Mouse (Mus musculus): ENCODE results near the gene Adpgk.
"Not testable (repeated sequence)": the region's sequence is repeated elsewhere in the genome, so short reads cannot be mapped to it uniquely, and the experiment has no call there.

DNA sequence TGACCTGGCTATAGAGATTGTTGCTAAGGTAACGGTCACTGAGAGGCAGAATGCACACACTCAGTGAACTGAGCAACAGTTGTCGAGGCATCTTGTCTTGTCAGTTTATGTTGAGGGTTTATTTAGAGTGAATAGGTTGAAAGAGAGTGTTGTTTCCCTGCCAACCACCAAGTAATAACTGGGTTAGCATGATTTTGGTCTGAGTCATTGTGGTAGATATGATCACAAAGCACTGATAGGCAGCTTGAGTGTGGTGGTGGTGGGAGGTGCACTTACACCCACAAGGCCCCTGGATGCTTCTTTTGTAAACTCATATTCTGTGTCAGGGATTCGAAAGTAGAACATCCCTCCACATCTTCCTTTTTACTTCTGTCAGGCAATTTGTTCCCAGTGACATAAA lies 69.1 kb downstream of the Adpgk start:
- TF ChIP-seq CTCF (IDR thresholded peaks at IDR 0.05; ENCODE audit: control insufficient read depth, insufficient read depth, low read length); POLR2A (IDR thresholded peaks at IDR 0.05; ENCODE audit: borderline replicate concordance, control insufficient read depth, low read depth, low read length): not testable (repeated sequence)
